Mouse (Mus musculus) embryo, embryonic 11 days (tissue): ENCODE data around the gene Gmppa.

ENCODE experiments used
- DNase-seq: peaks from one replicate; pipeline ENCODE4 v3.0.0-alpha.2; 2015

Gmppa gene

GRCm38 (mm10) chr1:75490785-75491551 lies 55.2 kb downstream of the Gmppa start:
- no peak for DNase-seq

GRCm38 (mm10) chr1:75492579-75493170 lies 56.9 kb downstream of the Gmppa start:
- no peak for DNase-seq
